In genomic region chrX:13765024-13765423, GRCm38 (mm10) we compare ENCODE assay signal across 22 mouse cellular contexts.
"Had no signal": no experiment of that assay in that cellular context is flagged by ENCODE, and none has a peak within 500 bp of the region (broad histone marks: within the 10 kb centered on the region; RNA-seq: fewer than 3 reads in every experiment).

No protein-coding gene starts in this region.

- H3K27ac ChIP-seq: kidney, postnatal 0 days; layer of hippocampus, adult 2 months; left cerebral cortex, adult 2 months; liver, embryonic 13.5 days; lung, embryonic 15.5 days; midbrain, embryonic 10.5 days; midbrain, embryonic 13.5 days; neural tube, embryonic 12.5 days; neural tube, embryonic 15.5 days; stomach, postnatal 0 days had no signal

- H3K9me3 ChIP-seq: liver, embryonic 13.5 days; lung, embryonic 15.5 days; megakaryocyte, embryonic 14.5 days; midbrain, embryonic 13.5 days; neural tube, embryonic 12.5 days; neural tube, embryonic 15.5 days had no signal

- ATAC-seq: intestine, postnatal 0 days; midbrain, embryonic 13.5 days; midbrain, embryonic 16.5 days had no signal

- DNase-seq: kidney, adult 2 months; kidney, postnatal 25 days; layer of hippocampus, postnatal 36 days; liver, embryonic 13.5 days; right cerebral cortex, adult 18-20 months; right cerebral cortex, postnatal 14 days; right cerebral cortex, postnatal 4 days; thymus, adult 2 months; thymus, postnatal 14 days; thymus, postnatal 4 days had no signal

- H3K27me3 ChIP-seq: liver, embryonic 13.5 days; lung, embryonic 15.5 days; megakaryocyte, embryonic 14.5 days; midbrain, embryonic 13.5 days; neural tube, embryonic 12.5 days; neural tube, embryonic 15.5 days had no signal

- H3K4me1 ChIP-seq: liver, embryonic 13.5 days; lung, embryonic 15.5 days; megakaryocyte, embryonic 14.5 days; midbrain, embryonic 10.5 days; midbrain, embryonic 13.5 days; neural tube, embryonic 12.5 days; neural tube, embryonic 15.5 days had no signal

- H3K36me3 ChIP-seq: liver, embryonic 13.5 days; lung, embryonic 15.5 days; midbrain, embryonic 10.5 days; midbrain, embryonic 13.5 days; neural tube, embryonic 12.5 days; neural tube, embryonic 15.5 days had no signal

- H3K4me2 ChIP-seq: liver, embryonic 13.5 days; lung, embryonic 15.5 days; midbrain, embryonic 13.5 days; neural tube, embryonic 12.5 days; neural tube, embryonic 15.5 days had no signal

- H3K4me3 ChIP-seq: layer of hippocampus, adult 2 months; left cerebral cortex, adult 2 months; liver, embryonic 13.5 days; lung, embryonic 15.5 days; megakaryocyte, embryonic 14.5 days; midbrain, embryonic 10.5 days; midbrain, embryonic 13.5 days; neural tube, embryonic 12.5 days; neural tube, embryonic 15.5 days had no signal

- H3K9ac ChIP-seq: liver, embryonic 13.5 days; lung, embryonic 15.5 days; midbrain, embryonic 13.5 days; neural tube, embryonic 12.5 days; neural tube, embryonic 15.5 days had no signal
